Mouse (Mus musculus) ES-E14 (cell line): ENCODE measurements around the gene Ldha.

ENCODE experiments used
- CHD2 ChIP-seq: IDR thresholded peaks from 2 replicates; pipeline ENCODE4 v1.6.1; 2014; ENCODE audit warnings: mild to moderate bottlenecking, low read depth, low read length, inconsistent platforms
- HCFC1 ChIP-seq: IDR thresholded peaks from 2 replicates; pipeline ENCODE4 v1.6.1; 2012; ENCODE audit warnings: low read length, inconsistent platforms, borderline replicate concordance; ENCODE audit not compliant: insufficient read depth
- MAFK ChIP-seq: IDR thresholded peaks from 2 replicates; pipeline ENCODE4 v1.6.1; 2014; ENCODE audit warnings: mild to moderate bottlenecking, low read depth, low read length, inconsistent platforms; ENCODE audit not compliant: insufficient read depth
- ZC3H11A ChIP-seq: IDR thresholded peaks from 2 replicates; pipeline ENCODE4 v1.6.1; 2012; ENCODE audit warnings: low read depth, mild to moderate bottlenecking, inconsistent platforms, low read length, borderline replicate concordance
- ZNF384 ChIP-seq: IDR thresholded peaks from 2 replicates; pipeline ENCODE4 v1.6.1; 2012; ENCODE audit warnings: low read depth, low read length, inconsistent platforms

DNA sequence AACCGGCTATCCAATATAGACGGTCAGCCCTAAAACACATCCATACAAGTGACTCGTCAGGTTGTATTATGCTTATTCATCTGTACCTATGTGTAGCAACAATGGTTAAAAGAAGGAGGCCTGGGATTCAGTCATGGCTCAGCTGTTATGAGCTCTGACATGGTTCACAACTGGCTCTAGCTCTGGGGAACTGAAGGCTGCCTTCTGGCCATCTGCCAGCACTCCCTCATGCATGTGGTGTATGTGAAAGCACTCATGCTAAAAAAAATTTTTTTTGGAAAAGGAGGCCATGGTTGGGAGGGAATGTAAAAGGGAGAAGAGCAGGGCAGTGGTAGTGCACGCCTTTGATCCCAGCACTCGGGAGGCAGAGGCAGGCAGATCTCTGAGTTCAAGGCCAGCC lies 38.6 kb downstream of the Ldha start:
- no peak for TF ChIP-seq HCFC1
- TF ChIP-seq CHD2 = no peak
- TF ChIP-seq ZNF384 = no peak
- TF ChIP-seq ZC3H11A = no peak
- no peak for TF ChIP-seq MAFK
